Mouse (Mus musculus) kidney, adult 2 months (tissue): ENCODE measurements around the gene Hoxc6.

Source experiments
- CTCF ChIP-seq: fragments of 200-500 bp; conservative IDR thresholded peaks from 2 replicates; pipeline ENCODE4 v1.5.1; 2011; ENCODE audit warnings: low read depth, mild to moderate bottlenecking, control low read depth, low read length, moderate library complexity, mixed read lengths; ENCODE audit not compliant: insufficient read depth, insufficient read length
- POLR2A ChIP-seq: fragments of 200-500 bp; IDR thresholded peaks from one replicate; pipeline ENCODE4 v1.6.1; 2011; ENCODE audit warnings: low read depth, low read length, control low read depth

DNA sequence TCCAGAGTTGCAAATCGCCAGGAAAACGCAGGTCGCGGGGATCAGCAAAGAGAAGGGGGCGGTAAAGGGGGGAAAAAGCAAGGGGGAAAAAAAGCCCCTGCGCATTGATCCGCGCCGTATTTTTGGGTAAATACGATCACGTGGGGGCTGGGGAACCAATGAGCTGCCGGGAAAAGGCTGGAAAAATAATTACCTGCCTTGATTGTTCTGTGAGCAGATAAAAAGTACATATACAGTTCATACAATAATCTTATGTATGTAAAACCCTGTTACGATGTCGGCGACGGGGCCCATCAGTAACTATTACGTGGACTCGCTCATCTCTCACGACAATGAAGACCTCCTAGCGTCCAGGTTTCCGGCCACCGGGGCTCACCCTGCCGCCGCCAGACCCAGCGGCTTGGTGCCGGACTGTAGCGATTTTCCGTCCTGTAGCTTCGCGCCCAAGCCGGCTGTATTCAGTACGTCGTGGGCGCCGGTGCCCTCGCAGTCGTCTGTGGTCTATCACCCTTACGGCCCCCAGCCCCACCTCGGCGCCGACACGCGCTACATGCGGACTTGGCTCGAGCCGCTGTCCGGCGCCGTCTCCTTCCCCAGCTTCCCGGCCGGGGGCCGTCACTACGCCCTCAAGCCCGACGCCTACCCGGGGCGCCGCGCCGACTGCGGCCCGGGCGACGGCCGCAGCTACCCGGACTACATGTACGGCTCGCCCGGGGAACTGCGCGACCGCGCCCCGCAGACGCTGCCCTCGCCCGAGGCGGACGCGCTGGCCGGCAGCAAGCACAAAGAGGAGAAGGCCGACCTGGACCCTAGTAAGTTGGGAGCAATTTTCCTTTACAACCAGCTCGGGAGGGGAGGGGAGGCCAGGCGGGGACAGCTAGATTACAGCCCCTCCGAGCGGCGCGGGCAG is 16.4 kb upstream of the Hoxc6 start:
- TF ChIP-seq POLR2A (no peak), CTCF (no peak)
